Mouse (Mus musculus) liver, embryonic 14.5 days (tissue): ENCODE results near the gene Sfr1.

Experiments
- CTCF ChIP-seq: IDR thresholded peaks from 2 replicates; pipeline ENCODE4 v1.5.1; 2016; ENCODE audit warnings: antibody characterized with exemption, low read depth, control low read depth
- EP300 ChIP-seq: IDR thresholded peaks from 2 replicates; pipeline ENCODE4 v1.6.1; 2016; ENCODE audit warnings: antibody characterized with exemption, low read depth

GRCm38 (mm10) chr19:47750391-47750790 is 18.9 kb downstream of the Sfr1 start:
- TF ChIP-seq CTCF (no peak), EP300 (no peak)
